Mouse (Mus musculus): ENCODE measurements around the gene Brd4. TPM values are rescaled to one million over a fixed set of nuclear protein-coding genes. Genes with fewer than 3 reads are reported as not detected.

The Brd4 gene
- total RNA-seq, 2 experiments from 2014 or later = 118 to 129 TPM

Other genes starting within 250 kb of the Brd4 start
- 10 to 100 TPM; 18.2 to 21.2 TPM for gene Rrp1b, start 248.6 kb downstream of the Brd4 start, total RNA-seq (2021)
- gene Hsf2bp, start 248.4 kb downstream of the Brd4 start, total RNA-seq (2021) = under 1 TPM; 0.68 to 0.80 TPM
- gene Notch3, start 117.9 kb downstream of the Brd4 start, total RNA-seq (2021) = 10 to 100 TPM; 13.8 to 15.4 TPM
- gene Ephx3, start 95.2 kb downstream of the Brd4 start, total RNA-seq (2021) = under 1 TPM; 0.26 to 0.27 TPM
- 10 to 100 TPM; 75.3 to 84.7 TPM for gene Akap8, start 36.5 kb upstream of the Brd4 start, total RNA-seq (2021)
- gene Akap8l, start 65.9 kb upstream of the Brd4 start, total RNA-seq (2021) = 100 to 1,000 TPM; 164 to 175 TPM
- 10 to 100 TPM; 78.0 to 85.2 TPM for gene Wiz, start 104.7 kb upstream of the Brd4 start, total RNA-seq (2021)
- gene Rasal3, start 118.9 kb upstream of the Brd4 start, total RNA-seq (2021) = 1 to 10 TPM; 3.0 TPM
- not detected for gene Pglyrp2, start 139.4 kb upstream of the Brd4 start, total RNA-seq (2021)
- gene Cyp4f39, start 168.0 kb upstream of the Brd4 start, total RNA-seq (2021) = not detected
- gene Cyp4f17, start 221.3 kb upstream of the Brd4 start, total RNA-seq (2021) = 1 to 10 TPM; 3.7 to 3.8 TPM

All from left cerebral cortex, postnatal 14 days (tissue).